Mouse (Mus musculus): ENCODE data around the gene Ephb2. TPM values are rescaled to one million over a fixed set of nuclear protein-coding genes. Genes with fewer than 3 reads are reported as not detected.

Ephb2 gene
- 10 to 100 TPM; 45.5 to 46.0 TPM for total RNA-seq (2021)

DNA sequence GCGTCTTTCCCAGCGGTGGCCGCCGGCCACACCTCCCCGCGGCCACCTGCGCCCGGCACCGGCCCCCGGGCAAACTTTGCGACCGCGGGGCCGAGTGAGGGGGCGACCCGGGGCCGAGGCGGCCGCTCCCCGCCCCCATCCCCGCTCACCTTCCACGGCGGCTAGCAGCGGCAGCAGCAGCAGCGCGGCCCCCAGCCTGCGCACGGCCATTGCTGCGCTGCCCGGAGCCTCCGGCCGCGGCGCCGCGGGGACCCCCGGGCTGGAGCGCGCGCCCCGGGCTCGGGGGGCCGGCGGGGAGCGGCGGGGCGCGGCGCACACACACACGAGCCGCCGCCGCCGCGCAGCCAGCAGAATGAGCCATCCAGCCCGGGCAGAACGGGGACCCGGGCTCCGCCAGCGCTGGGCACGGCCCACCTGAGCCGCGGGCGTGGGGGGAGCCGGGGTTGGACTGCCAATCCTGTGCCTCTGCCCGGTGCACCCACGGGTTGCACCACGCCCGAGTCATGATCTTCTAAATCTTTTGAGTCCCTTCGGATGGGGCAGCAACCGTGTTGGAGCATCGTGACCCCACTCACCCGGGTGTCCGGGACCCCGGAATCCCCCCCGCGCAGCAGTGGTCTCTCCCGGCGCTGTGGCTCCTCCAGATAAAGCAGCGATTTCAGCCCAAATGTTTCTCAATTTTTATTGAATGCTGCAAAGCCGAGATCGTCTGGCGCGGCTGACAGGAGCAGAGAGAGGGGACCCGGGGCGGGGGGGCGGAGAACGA is at the start of gene Ephb2:
Gene Ephb2, minus strand, starts transcription at position 368 of the 766 bp plus-strand sequence.
- intact Hi-C loops (cut with DNase I) = loop anchor here (5.0 to 10.0 kb wide), 2 partner anchors 49 to 91 kb away; no protein-coding TSS in a partner anchor
- peak; percentile 65 to 80 for DNase-seq (ENCODE audit: extremely low spot score in 1 of 2, low spot score in 2 of 2)

DNA sequence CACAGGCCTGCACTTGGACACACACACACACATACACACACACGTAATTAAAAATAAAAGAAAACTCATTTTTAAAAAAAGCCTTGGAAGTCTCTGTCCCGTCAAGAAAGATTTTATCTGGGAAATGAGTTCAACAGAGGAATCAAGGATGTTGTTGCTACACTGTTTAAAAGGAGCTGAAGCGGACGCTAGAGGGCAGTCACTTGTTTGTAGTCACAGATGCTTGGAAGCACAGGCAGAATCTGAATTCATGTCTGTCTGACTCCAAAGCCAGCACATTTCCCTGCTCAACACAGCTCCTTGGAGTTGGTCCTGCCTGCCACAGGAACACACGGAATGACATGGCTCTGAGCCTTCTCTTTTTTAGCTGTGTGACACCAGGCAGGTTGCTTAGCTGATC is 42.8 kb upstream of the Ephb2 start:
- no peak for DNase-seq (ENCODE audit: extremely low spot score in 1 of 2, low spot score in 2 of 2)
- intact Hi-C loops (cut with DNase I) = no loop called here

DNA sequence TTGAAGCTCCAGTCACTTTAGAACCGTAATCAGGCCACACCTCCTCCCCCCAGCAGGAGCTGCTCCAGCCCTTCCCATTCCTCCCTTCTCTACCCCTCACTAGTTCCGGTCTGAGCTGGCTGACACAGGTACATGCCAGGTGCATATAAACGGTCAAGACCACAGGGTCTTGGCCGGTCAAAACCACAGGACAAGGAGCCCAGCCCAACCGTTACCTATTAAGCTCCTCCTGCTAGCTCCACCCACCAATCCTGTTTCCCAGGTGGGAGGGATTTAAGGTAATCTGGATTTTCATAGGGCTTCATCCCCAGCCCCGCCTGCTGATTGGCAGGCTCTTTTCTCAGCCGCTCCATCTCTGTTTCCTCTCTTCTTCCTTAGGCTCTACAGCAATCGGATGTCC is 42.4 kb upstream of the Ephb2 start:
- intact Hi-C loops (cut with DNase I) = no loop called here
- DNase-seq (ENCODE audit: extremely low spot score in 1 of 2, low spot score in 2 of 2) = no peak

DNA sequence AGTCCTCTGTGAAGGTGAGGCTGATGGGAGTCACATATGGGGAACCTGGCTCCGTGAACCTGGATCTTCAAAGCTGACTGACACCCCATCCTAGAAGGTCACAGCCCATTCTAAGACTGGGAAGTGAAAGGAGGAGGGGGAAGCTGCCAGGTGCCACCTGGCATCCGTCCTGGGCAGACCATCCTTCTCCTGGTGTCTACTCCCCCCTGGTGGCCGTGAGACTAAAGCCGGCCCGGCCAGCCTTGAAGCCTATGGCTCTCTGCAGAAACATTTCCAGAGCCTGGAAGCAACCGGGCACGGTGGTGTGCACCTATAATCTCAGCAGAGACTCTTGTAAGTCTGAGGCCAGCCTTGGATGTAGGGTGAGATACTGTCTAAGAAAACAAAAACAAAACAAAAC is 41.2 kb upstream of the Ephb2 start:
- peak; percentile 46 to 80 for DNase-seq (ENCODE audit: extremely low spot score in 1 of 2, low spot score in 2 of 2)
- intact Hi-C loops (cut with DNase I) = loop anchor here (1.0 kb wide), 1 partner anchor 228 kb away; no protein-coding TSS in a partner anchor

DNA sequence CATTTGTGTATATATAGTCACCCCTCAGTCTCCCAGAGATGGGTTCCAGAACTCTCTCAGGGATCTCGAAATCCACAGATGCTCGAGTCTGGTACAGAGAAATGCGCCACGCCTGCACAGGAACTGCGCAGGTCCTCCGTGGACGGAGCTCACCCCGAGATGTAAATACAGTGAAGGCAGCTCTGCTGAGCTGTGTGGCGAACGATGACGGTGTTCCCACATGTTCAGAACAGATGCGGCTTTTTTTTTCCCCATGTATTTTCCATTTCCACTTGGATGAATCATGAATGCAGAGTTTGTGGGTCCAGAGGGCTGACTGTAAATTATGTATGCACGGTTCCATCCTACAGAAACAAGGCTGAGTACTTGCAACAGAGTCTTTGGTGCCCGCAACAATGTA is 39.2 kb upstream of the Ephb2 start:
- DNase-seq (ENCODE audit: extremely low spot score in 1 of 2, low spot score in 2 of 2) = no peak
- intact Hi-C loops (cut with DNase I) = no loop called here

GRCm38 (mm10) chr4:136868371-136868770 is 32.6 kb upstream of the Ephb2 start:
- intact Hi-C loops (cut with DNase I) = no loop called here
- no peak for DNase-seq (ENCODE audit: extremely low spot score in 1 of 2, low spot score in 2 of 2)

DNA sequence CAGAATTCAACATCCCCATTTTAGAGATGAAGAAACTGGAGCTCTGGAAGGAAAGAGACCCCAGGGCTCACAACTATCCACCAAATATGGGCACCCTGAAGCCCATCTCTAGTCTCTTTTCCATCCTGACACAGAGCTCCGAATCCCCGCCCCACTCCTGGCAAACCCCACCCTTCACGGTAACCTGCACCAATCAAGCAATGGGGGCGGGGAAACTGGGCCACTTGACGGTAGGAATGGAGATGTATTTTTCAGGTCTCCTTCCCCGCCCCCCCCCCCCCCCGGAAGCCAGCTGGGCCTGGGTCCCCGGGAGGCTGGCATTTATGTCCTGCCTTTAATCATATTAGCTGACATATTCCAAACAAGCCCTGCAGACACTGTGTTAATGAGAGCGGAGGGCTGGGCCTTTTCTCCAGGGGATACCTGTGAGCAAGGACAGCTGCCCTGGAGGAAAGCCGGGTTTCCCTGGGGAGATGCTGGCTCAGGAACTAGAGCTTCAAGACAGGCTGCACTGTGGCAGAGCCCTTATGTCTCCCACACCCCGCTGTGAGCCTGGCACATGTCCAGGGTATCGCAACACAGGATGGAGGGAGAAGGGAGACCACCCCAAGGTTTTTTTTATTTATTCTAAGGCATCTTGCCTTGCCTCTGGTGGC is 32.0 kb upstream of the Ephb2 start:
- DNase-seq (ENCODE audit: extremely low spot score in 1 of 2, low spot score in 2 of 2) = peak in 1 of 2 experiments; percentile 57
- intact Hi-C loops (cut with DNase I) = no loop called here

- intact Hi-C loops (cut with DNase I) = no loop called here
Measured at GRCm38 (mm10) chr4:136865531-136865930, 29.7 kb upstream of the Ephb2 start.

DNA sequence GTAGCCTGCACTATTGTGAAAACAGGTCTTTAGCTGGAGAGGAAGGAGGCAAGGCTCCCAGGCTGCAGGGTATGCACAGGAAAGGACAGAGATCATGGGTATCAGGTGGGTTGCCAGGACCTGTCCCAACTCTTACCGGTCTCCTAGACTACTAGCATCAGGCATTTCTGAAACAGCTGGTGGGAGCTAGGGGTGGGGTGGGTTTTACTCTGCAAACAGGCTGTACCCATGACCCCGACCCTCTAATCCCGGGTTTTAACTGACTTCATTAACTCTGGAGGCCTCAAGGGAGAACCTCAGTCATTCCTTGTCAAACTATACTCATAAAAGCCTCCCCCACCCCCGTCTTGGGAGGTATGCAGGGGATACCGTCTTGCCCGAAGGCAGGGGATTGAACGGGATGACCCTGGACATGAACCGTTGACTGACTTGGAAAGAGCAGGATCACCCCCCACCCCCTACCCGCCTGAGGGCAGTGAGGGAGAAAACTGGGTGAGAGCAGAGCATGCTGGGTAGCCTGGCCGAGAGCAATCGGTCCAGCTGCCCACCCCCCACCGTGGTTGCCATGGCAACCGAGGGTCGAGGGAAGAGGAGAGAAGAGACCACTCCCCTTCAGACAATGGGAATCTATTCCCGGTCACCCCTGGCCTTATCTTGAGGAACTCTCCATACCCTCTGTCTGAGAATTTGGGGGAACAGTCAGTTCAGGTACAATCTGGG is 29.1 kb upstream of the Ephb2 start:
- DNase-seq (ENCODE audit: extremely low spot score in 1 of 2, low spot score in 2 of 2) = no peak
- intact Hi-C loops (cut with DNase I) = no loop called here

More at GRCm38 (mm10) chr4:136865531-136865930, 29.7 kb upstream of the Ephb2 start:
- no peak for DNase-seq (ENCODE audit: extremely low spot score in 1 of 2, low spot score in 2 of 2)

GRCm38 (mm10) chr4:136863517-136863916 is 27.7 kb upstream of the Ephb2 start:
- DNase-seq (ENCODE audit: extremely low spot score in 1 of 2, low spot score in 2 of 2) = no peak
- intact Hi-C loops (cut with DNase I) = no loop called here

DNA sequence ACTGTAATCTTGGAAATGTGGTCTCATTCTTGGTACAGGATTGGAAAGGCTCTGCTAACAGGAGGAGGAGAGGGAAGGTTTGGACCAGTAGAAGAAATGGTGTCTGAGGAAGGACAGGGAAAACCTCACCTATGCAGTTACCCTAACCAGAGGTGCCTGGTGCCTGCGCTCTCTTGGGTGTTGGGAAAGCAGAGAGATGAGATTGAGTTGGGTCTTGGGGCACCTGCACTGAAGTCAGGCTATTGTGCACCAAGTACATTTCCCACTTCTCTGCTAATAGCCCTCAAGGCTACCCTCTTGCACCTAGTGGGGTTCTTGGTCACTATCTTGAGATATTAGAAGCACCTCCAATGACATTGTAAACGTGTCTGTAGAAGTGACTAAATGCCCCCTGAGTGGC is 26.6 kb upstream of the Ephb2 start:
- intact Hi-C loops (cut with DNase I) = no loop called here
- DNase-seq (ENCODE audit: extremely low spot score in 1 of 2, low spot score in 2 of 2) = no peak

- peak in 1 of 2 experiments; percentile 35 for DNase-seq (ENCODE audit: extremely low spot score in 1 of 2, low spot score in 2 of 2)
- intact Hi-C loops (cut with DNase I) = no loop called here
Measured at GRCm38 (mm10) chr4:136861806-136862205, 26.0 kb upstream of the Ephb2 start.

DNA sequence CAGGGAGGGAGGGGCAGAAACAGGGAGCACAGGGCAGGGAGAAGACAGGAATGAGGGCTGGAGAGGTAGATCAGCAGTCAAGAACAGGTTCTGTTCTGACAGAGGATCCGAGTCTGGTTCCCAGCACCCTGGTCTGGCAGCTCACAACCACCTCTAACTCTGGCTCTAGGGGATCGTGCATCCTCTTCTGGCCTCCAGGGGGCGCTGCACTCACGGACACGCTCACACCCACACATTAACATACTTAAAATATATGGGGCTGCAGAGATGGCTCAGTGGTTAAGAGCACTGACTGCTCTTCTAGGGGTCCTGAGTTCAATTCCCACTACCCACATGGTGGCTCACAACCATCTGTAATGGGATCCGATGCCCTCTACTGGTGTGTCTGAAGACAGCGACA is 24.2 kb upstream of the Ephb2 start:
- intact Hi-C loops (cut with DNase I) = no loop called here
- no peak for DNase-seq (ENCODE audit: extremely low spot score in 1 of 2, low spot score in 2 of 2)

DNA sequence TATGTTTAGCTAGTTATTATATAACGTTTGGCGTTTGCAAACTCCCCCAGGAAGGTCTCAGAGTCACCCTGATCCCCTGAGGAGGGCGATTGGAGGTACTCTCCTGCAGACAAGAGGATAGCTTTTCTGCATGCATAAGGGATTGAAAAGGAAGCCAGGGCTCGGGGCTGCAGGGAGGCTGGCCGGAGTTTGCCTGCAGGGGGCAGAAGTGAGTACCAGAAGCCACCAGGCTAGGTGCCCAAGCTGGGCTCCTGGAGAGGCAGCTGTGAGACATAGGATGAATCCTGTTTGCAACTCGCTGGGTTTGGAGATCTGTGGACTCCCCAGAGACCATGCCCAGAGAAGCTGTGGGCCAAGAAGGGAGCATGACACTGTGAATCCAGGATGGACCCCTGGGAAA is 19.3 kb upstream of the Ephb2 start:
- intact Hi-C loops (cut with DNase I) = no loop called here
- no peak for DNase-seq (ENCODE audit: extremely low spot score in 1 of 2, low spot score in 2 of 2)

GRCm38 (mm10) chr4:136852989-136853388 is 17.2 kb upstream of the Ephb2 start:
- DNase-seq (ENCODE audit: extremely low spot score in 1 of 2, low spot score in 2 of 2) = no peak
- intact Hi-C loops (cut with DNase I) = no loop called here

- DNase-seq (ENCODE audit: extremely low spot score in 1 of 2, low spot score in 2 of 2) = no peak
- intact Hi-C loops (cut with DNase I) = no loop called here
Measured at GRCm38 (mm10) chr4:136852119-136852518, 16.3 kb upstream of the Ephb2 start.

- intact Hi-C loops (cut with DNase I) = no loop called here
- DNase-seq (ENCODE audit: extremely low spot score in 1 of 2, low spot score in 2 of 2) = no peak
Measured at GRCm38 (mm10) chr4:136848565-136848964, 12.8 kb upstream of the Ephb2 start.

DNA sequence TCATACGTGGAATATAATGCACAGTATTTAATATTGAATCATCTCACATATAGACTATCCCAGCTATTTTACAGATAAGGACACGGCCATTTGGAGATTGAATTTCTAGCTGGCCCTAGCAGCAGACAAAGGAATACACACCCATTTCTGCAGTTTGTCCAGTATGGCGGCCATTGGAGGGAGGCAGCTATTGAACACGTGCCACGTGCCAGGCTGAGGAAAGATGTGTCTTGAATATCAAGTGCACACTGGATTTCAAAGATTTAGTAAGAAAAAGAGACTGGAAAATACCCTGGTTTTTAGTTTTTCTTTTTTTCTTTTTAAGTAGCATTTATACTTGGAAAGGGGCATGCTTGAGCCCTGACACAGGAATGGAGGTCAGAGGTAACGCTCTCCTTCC is 11.4 kb upstream of the Ephb2 start:
- DNase-seq (ENCODE audit: extremely low spot score in 1 of 2, low spot score in 2 of 2) = no peak
- intact Hi-C loops (cut with DNase I) = no loop called here

DNA sequence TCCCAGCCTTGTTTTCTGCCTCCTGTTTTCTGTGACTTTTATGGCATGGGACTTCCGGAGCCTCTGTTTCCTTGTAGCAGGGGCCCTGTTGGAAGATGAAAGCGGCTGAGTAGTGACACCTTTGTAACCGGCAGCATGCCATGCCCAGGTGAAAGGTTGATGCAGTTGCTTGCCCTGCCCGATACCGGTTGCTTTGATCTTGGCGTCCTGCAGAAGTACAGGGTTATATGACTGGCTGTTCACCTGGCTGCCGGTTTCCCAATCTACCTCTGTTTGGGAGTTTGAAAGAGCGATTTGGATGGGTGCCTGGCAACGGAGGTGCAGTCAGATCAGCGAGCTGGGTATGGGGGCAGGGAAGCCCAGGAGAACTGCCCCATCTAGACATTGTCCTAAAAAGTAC is 7.0 kb upstream of the Ephb2 start:
- DNase-seq (ENCODE audit: extremely low spot score in 1 of 2, low spot score in 2 of 2) = no peak
- intact Hi-C loops (cut with DNase I) = no loop called here

- DNase-seq (ENCODE audit: extremely low spot score in 1 of 2, low spot score in 2 of 2) = no peak
- intact Hi-C loops (cut with DNase I) = no loop called here
Measured at GRCm38 (mm10) chr4:136842033-136842432, 6.2 kb upstream of the Ephb2 start.
